Comparison of ENCODE assay signal across 9 mouse cellular contexts in the genomic region with DNA sequence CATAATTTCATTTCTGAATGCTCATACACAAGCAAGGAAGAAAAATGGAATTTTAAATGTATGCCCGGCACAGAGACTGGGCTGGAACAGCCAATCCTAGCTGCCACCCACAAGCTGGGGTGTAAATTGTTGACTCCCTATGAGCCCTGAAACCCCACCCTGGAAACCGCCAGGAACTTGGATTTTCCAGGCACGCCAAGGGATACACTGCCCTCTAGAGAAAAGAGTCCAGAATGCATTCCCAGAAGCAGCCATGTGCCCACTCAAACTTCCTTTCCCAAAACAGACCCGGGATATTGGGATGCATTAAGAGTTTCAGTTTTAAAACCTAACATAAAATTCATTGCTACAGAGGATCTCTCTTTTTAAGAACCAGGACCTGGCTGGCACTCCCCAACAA. TPM values are rescaled to one million over a fixed set of nuclear protein-coding genes. Genes with fewer than 3 reads are reported as not detected.
DNase-seq lines count a peak whose midpoint lies in the region; ATAC-seq and TF ChIP-seq lines count a peak whose summit lies in the region.
"Had no signal": no experiment of that assay in that cellular context is flagged by ENCODE, and none has a peak within 500 bp of the region (broad histone marks: within the 10 kb centered on the region; RNA-seq: fewer than 3 reads in every experiment).

No protein-coding gene starts in this region.

- H3K4me1 ChIP-seq in midbrain, postnatal 0 days (ENCODE audit: insufficient read depth, low read length) = no peaks in the 10 kb centered on the region
- no peaks in the 10 kb centered on the region for H3K4me1 ChIP-seq in midbrain, embryonic 16.5 days (ENCODE audit: control insufficient read depth, insufficient read depth, low read length)
- H3K4me1 ChIP-seq in cortical plate, adult 2 months (ENCODE audit: control insufficient read depth, insufficient read depth, low read length) = no peaks in the 10 kb centered on the region
- H3K4me1 ChIP-seq in heart, embryonic 15.5 days (replicated peaks) = peaks cover 25% of the 10 kb centered on the region

- TF ChIP-seq POLR2A in cortical plate, adult 2 months (IDR thresholded peaks at IDR 0.05; ENCODE audit: extremely low read depth, insufficient read depth, low read length) = no peak

- peak; percentile 84 for TF ChIP-seq CTCF in midbrain, postnatal 0 days (IDR thresholded peaks at IDR 0.05)
- peak; percentile 83 for TF ChIP-seq CTCF in cortical plate, adult 2 months (IDR thresholded peaks at IDR 0.05; ENCODE audit: extremely low read depth, insufficient read depth, low read length)

- H3K36me3 ChIP-seq in midbrain, postnatal 0 days (ENCODE audit: insufficient read depth, low read length) = no peaks in the 10 kb centered on the region
- H3K36me3 ChIP-seq in midbrain, embryonic 16.5 days (ENCODE audit: control insufficient read depth, insufficient read depth, low read length) = no peaks in the 10 kb centered on the region
- no peaks in the 10 kb centered on the region for H3K36me3 ChIP-seq in heart, embryonic 15.5 days

- no peak overlapping the region for H3K27ac ChIP-seq in midbrain, postnatal 0 days (ENCODE audit: low read depth, low read length)
- no peak overlapping the region for H3K27ac ChIP-seq in midbrain, embryonic 16.5 days (ENCODE audit: low read length)
- H3K27ac ChIP-seq in cortical plate, adult 2 months (ENCODE audit: insufficient read depth, low read length) = no peak overlapping the region
- H3K27ac ChIP-seq in heart, embryonic 15.5 days = no peak overlapping the region

- no peak for ATAC-seq in midbrain, postnatal 0 days (ENCODE audit: low FRiP score)
- no peak for ATAC-seq in midbrain, embryonic 16.5 days
- ATAC-seq in heart, embryonic 15.5 days (replicated peaks; ENCODE audit: insufficient number of reproducible peaks, insufficient read depth, low FRiP score, low read depth) = no peak

- H3K27me3 ChIP-seq in midbrain, postnatal 0 days (ENCODE audit: insufficient read depth, low read length) = no peaks in the 10 kb centered on the region
- H3K27me3 ChIP-seq in midbrain, embryonic 16.5 days (ENCODE audit: control insufficient read depth, insufficient read depth, low read depth, low read length) = no peaks in the 10 kb centered on the region
- no peaks in the 10 kb centered on the region for H3K27me3 ChIP-seq in heart, embryonic 15.5 days

- no peak overlapping the region for H3K4me3 ChIP-seq in midbrain, postnatal 0 days (ENCODE audit: low read depth, low read length)
- H3K4me3 ChIP-seq in midbrain, embryonic 16.5 days (ENCODE audit: low read depth, low read length) = no peak overlapping the region
- H3K4me3 ChIP-seq in cortical plate, adult 2 months (ENCODE audit: insufficient read depth, low read length) = no peak overlapping the region
- H3K4me3 ChIP-seq in heart, embryonic 15.5 days = no peak overlapping the region

- H3K9me3 ChIP-seq in midbrain, postnatal 0 days (ENCODE audit: low read length) = no peaks in the 10 kb centered on the region
- no peaks in the 10 kb centered on the region for H3K9me3 ChIP-seq in midbrain, embryonic 16.5 days (replicated peaks; ENCODE audit: control insufficient read depth, low read length, poor library complexity, severe bottlenecking)
- no peaks in the 10 kb centered on the region for H3K9me3 ChIP-seq in heart, embryonic 15.5 days (replicated peaks)

- no peak overlapping the region for H3K9ac ChIP-seq in midbrain, postnatal 0 days (replicated peaks; ENCODE audit: low read length, poor library complexity, severe bottlenecking)
- no peak overlapping the region for H3K9ac ChIP-seq in midbrain, embryonic 16.5 days (ENCODE audit: low read depth, low read length)
- no peak overlapping the region for H3K9ac ChIP-seq in heart, embryonic 15.5 days

- WGBS in midbrain, postnatal 0 days = 11% methylated on average over 4 of the region's 4 CpGs
- 19% methylated on average over 4 of the region's 4 CpGs for WGBS in midbrain, embryonic 16.5 days
- 8% methylated on average over 4 of the region's 4 CpGs for WGBS in heart, embryonic 15.5 days

- DNase-seq in midbrain, postnatal 0 days (ENCODE audit: low spot score) = peak; percentile 74
- peak; percentile 59 to 72 for DNase-seq in layer of hippocampus, postnatal 10 days (ENCODE audit: low spot score in 2 of 2)
- DNase-seq in lung, postnatal 36 days = peak; percentile 71
- DNase-seq in testis, postnatal 14 days (ENCODE audit: low spot score) = peak; percentile 13
- DNase-seq in spleen, adult 18-20 months = no peak

- H3K4me2 ChIP-seq in midbrain, postnatal 0 days (ENCODE audit: low read depth, low read length, poor library complexity, severe bottlenecking) = no peak overlapping the region
- H3K4me2 ChIP-seq in midbrain, embryonic 16.5 days (ENCODE audit: low read length) = no peak overlapping the region
- H3K4me2 ChIP-seq in heart, embryonic 15.5 days = peak overlapping the region; percentile 28

RNA-seq across cellular contexts. Expression of gene Col6a3, which starts 3.5 kb away (rescaled TPM):
- total RNA-seq in midbrain, postnatal 0 days (2014; rRNA removed) = 29.5 and 40.6 TPM in 2 replicates
- 4.7 and 4.8 TPM in 2 replicates for polyA plus RNA-seq in midbrain, postnatal 0 days (2015; fragmentation: Nextera tagmentation; extraction: Ambion mirVana)
- 5.9 and 7.8 TPM in 2 replicates for polyA plus RNA-seq in midbrain, embryonic 16.5 days (2015; fragmentation: Nextera tagmentation; extraction: Ambion mirVana)
- 1.1 and 1.4 TPM in 2 replicates for polyA plus RNA-seq in cortical plate, adult 2 months (2012; rRNA removed)
- polyA plus RNA-seq in heart, embryonic 15.5 days (2015; fragmentation: Nextera tagmentation; extraction: Ambion mirVana) = 24.6 and 40.1 TPM in 2 replicates
- total RNA-seq in layer of hippocampus, postnatal 10 days (2021) = 1 to 10 TPM; 7.3 to 7.4 TPM
- total RNA-seq: neutrophil, adult 5-6 weeks had no signal

Comparison
In these comparisons a context has a peak if more than half of its experiments do, and no peak if none do; other contexts are left out.
1. DNase-seq: peak in midbrain, postnatal 0 days (single experiment), layer of hippocampus, postnatal 10 days (2 of 2), lung, postnatal 36 days (single experiment) and testis, postnatal 14 days (single experiment); none in spleen, adult 18-20 months (0 of 2).